Mouse (Mus musculus) CH12.LX (cell line): ENCODE data around the gene Pdgfa. TPM values are rescaled to one million over a fixed set of nuclear protein-coding genes. Genes with fewer than 3 reads are reported as not detected.
A peak's percentile ranks its signal among the peaks of the same experiment; 100 is the strongest.

Experiments used
- DNase-seq: peaks from one replicate; pipeline ENCODE4 v3.0.0-alpha.2; 2013; ENCODE audit errors: extremely low read depth
- H3K27ac ChIP-seq: 2 replicates; pipeline ENCODE4 v1.5.1; 2012; ENCODE audit warnings: low read depth, mild to moderate bottlenecking, control low read depth, moderate library complexity; ENCODE audit not compliant: insufficient read depth
- H3K27me3 ChIP-seq: replicated peaks from 2 replicates; pipeline ENCODE3; 2012; ENCODE audit warnings: inconsistent platforms
- H3K36me3 ChIP-seq, 2 experiments: replicated peaks in 1 of 2; 2 replicates each; pipeline versions ENCODE3 to v1.6.1; 2012; ENCODE audit warnings: inconsistent platforms in 1 of 2, low read length in 1 of 2, mild to moderate bottlenecking in 1 of 2, mixed read lengths in 1 of 2, moderate library complexity in 1 of 2; ENCODE audit not compliant: control insufficient read depth in 1 of 2, insufficient read depth in 1 of 2
- H3K4me1 ChIP-seq, 2 experiments: 2 replicates each; pipeline ENCODE4 v1.6.1; 2012; ENCODE audit warnings: inconsistent platforms in 1 of 2, moderate library complexity in 1 of 2; ENCODE audit not compliant: insufficient read depth in 2 of 2, control insufficient read depth in 1 of 2
- H3K4me2 ChIP-seq: 2 replicates; pipeline ENCODE4 v1.6.1; 2012; ENCODE audit warnings: low read depth, mild to moderate bottlenecking, control low read depth; ENCODE audit not compliant: poor library complexity, insufficient read depth, severe bottlenecking
- H3K4me3 ChIP-seq, 3 experiments: fragments of 150-350 bp in 1 of 3; sonication (generic) in 1 of 3; replicated peaks in 1 of 3; 2 replicates each; pipeline versions ENCODE3 to v1.5.1; 2011 to 2012; ENCODE audit warnings: low read depth in 2 of 3, low read length in 2 of 3, mild to moderate bottlenecking in 2 of 3, moderate library complexity in 2 of 3, control low read depth in 1 of 3, improper control_type of control experiment in 1 of 3, inconsistent platforms in 1 of 3, mixed read lengths in 1 of 3; ENCODE audit not compliant: poor library complexity in 1 of 3
- H3K79me2 ChIP-seq: replicated peaks from 2 replicates; pipeline ENCODE4 v1.6.1; 2012; ENCODE audit warnings: mild to moderate bottlenecking, moderate library complexity; ENCODE audit not compliant: control insufficient read depth, poor library complexity, insufficient read depth, severe bottlenecking; ENCODE audit errors: extremely low read depth
- H3K9ac ChIP-seq: 2 replicates; pipeline ENCODE4 v1.6.1; 2012; ENCODE audit warnings: low read depth, mild to moderate bottlenecking, control low read depth, moderate library complexity; ENCODE audit not compliant: insufficient read depth
- H3K9me3 ChIP-seq: replicated peaks from 2 replicates; pipeline ENCODE3; 2012; ENCODE audit warnings: low read length, inconsistent platforms, mixed read lengths
- BHLHE40 ChIP-seq: IDR thresholded peaks from 2 replicates; pipeline ENCODE4 v1.6.1; 2011; ENCODE audit warnings: mild to moderate bottlenecking, low read depth, low read length, improper control_type of control experiment
- CHD1 ChIP-seq: IDR thresholded peaks from 2 replicates; pipeline ENCODE4 v1.6.1; 2012; ENCODE audit warnings: low read depth, low read length, improper control_type of control experiment, inconsistent platforms
- CTCF ChIP-seq, 2 experiments: IDR thresholded peaks in 1 of 2; conservative IDR thresholded peaks in 1 of 2; 2 replicates each; pipeline ENCODE4 v1.5.1; 2011 to 2012; ENCODE audit warnings: low read depth in 2 of 2, low read length in 2 of 2, improper control_type of control experiment in 1 of 2, inconsistent platforms in 1 of 2, mild to moderate bottlenecking in 1 of 2, moderate library complexity in 1 of 2
- ETS1 ChIP-seq: conservative IDR thresholded peaks from 2 replicates; pipeline ENCODE4 v1.6.1; 2012; ENCODE audit warnings: low read depth, mild to moderate bottlenecking, inconsistent platforms, low read length, improper control_type of control experiment, moderate library complexity
- GABPA ChIP-seq: IDR thresholded peaks from 2 replicates; pipeline ENCODE4 v1.6.1; 2012; ENCODE audit warnings: low read depth, low read length, improper control_type of control experiment, inconsistent platforms; ENCODE audit not compliant: insufficient replicate concordance
- IRF4 ChIP-seq: IDR thresholded peaks from 2 replicates; pipeline ENCODE4 v1.6.1; 2014; ENCODE audit warnings: low read depth, mild to moderate bottlenecking, inconsistent platforms, low read length, improper control_type of control experiment
- MAFK ChIP-seq: IDR thresholded peaks from 2 replicates; pipeline ENCODE4 v1.6.1; 2011; ENCODE audit warnings: low read length, improper control_type of control experiment; ENCODE audit not compliant: insufficient replicate concordance
- MXI1 ChIP-seq: IDR thresholded peaks from 2 replicates; pipeline ENCODE4 v1.6.1; 2011; ENCODE audit warnings: mild to moderate bottlenecking, low read depth, low read length, improper control_type of control experiment
- POLR2A ChIP-seq: IDR thresholded peaks from 2 replicates; pipeline ENCODE4 v1.6.1; 2011; ENCODE audit warnings: low read depth, mild to moderate bottlenecking, improper control_type of control experiment, low read length
- RAD21 ChIP-seq: IDR thresholded peaks from 2 replicates; pipeline ENCODE4 v1.6.1; 2011; ENCODE audit warnings: low read depth, mild to moderate bottlenecking, low read length, improper control_type of control experiment, moderate library complexity
- TCF12 ChIP-seq: IDR thresholded peaks from 2 replicates; pipeline ENCODE4 v1.6.1; 2014; ENCODE audit warnings: low read depth, mild to moderate bottlenecking, inconsistent platforms, low read length, improper control_type of control experiment
- UBTF ChIP-seq: IDR thresholded peaks from 2 replicates; pipeline ENCODE4 v1.6.1; 2012; ENCODE audit warnings: low read depth, mild to moderate bottlenecking, inconsistent platforms, low read length, improper control_type of control experiment, moderate library complexity
- USF1 ChIP-seq: IDR thresholded peaks from 2 replicates; pipeline ENCODE4 v1.6.1; 2014; ENCODE audit warnings: low read depth, mild to moderate bottlenecking, inconsistent platforms, low read length, improper control_type of control experiment
- USF2 ChIP-seq: conservative IDR thresholded peaks from 2 replicates; pipeline ENCODE4 v1.6.1; 2011; ENCODE audit warnings: low read depth, low read length, improper control_type of control experiment
- ZKSCAN1 ChIP-seq: IDR thresholded peaks from 2 replicates; pipeline ENCODE4 v1.6.1; 2012; ENCODE audit warnings: low read depth, inconsistent platforms, low read length, improper control_type of control experiment, borderline replicate concordance
- ZMIZ1 ChIP-seq: IDR thresholded peaks from 2 replicates; pipeline ENCODE4 v1.6.1; 2012; ENCODE audit warnings: low read depth, mild to moderate bottlenecking, inconsistent platforms, low read length, improper control_type of control experiment
- dilution Hi-C: fragments of 300-500 bp; cut with MboI; formaldehyde crosslinking; loops from 2 replicates; pipeline ENCODE4 v1.14.3; 2020; ENCODE audit warnings: low sequenced_read_pairs; ENCODE audit not compliant: extremely low pct_unique_long_range_greater_than_20kb, extremely low pct_ligation_motif_present
- in situ Hi-C: fragments of 300-500 bp; cut with MboI; formaldehyde crosslinking; loops from 3 replicates; pipeline ENCODE4 v1.14.3; 2019; ENCODE audit warnings: low sequenced_read_pairs, low pct_ligation_motif_present, low pct_unique_long_range_greater_than_20kb, mixed read lengths
- polyA plus RNA-seq: library from polyadenylated mRNA; unstranded; fragments of >175 nt; gene quantifications from 2 replicates; pipeline ENCODE4 v1.2.1, GENCODE M21; 2012; ENCODE audit warnings: low read depth; ENCODE audit not compliant: insufficient read length
- total RNA-seq, 2 experiments: library from RNA; depleted of rRNA; stranded (reverse); fragments of 300-350 nt in 1 of 2; fragments of >200 nt in 1 of 2; gene quantifications; 2 replicates each; pipeline ENCODE4 v1.2.3; 2012 to 2014

Pdgfa gene
- total and polyA plus RNA-seq, 3 experiments = 26.5 to 30.7 (median 27.5) TPM

GRCm38 (mm10) chr5:138944551-138944950 is 52.6 kb downstream of the Pdgfa start:
- Histone ChIP-seq H3K4me1 (peaks cover 31 to 58% of the 10 kb centered on the region in 2 experiments), H3K27ac (no peak overlapping the region), H3K4me3 (no peak overlapping the region), H3K4me2 (no peak overlapping the region), H3K36me3 (no peaks in the 10 kb centered on the region), H3K79me2 (no peaks in the 10 kb centered on the region), H3K27me3 (no peaks in the 10 kb centered on the region), H3K9ac (no peak overlapping the region), H3K9me3 (no peaks in the 10 kb centered on the region)
- DNase-seq = no peak
- no peak for TF ChIP-seq BHLHE40
- no peak for TF ChIP-seq USF1
- no peak for TF ChIP-seq MAFK
- no peak for TF ChIP-seq UBTF
- TF ChIP-seq CHD1 = no peak
- TF ChIP-seq ZKSCAN1 = no peak
- no peak for TF ChIP-seq ZMIZ1
- no peak for TF ChIP-seq CTCF (conservative IDR thresholded peaks at IDR 0.05 in 1 of 2, IDR thresholded peaks at IDR 0.05 in 1 of 2; ENCODE audit: low read depth in 2 of 2, low read length in 2 of 2)
- TF ChIP-seq GABPA = no peak
- in situ Hi-C loops = no loop called here
- dilution Hi-C loops = no loop called here

GRCm38 (mm10) chr5:138941842-138942241 is 55.3 kb downstream of the Pdgfa start:
- Histone ChIP-seq H3K4me3 (no peak overlapping the region), H3K36me3 (no peaks in the 10 kb centered on the region), H3K9me3 (no peaks in the 10 kb centered on the region), H3K79me2 (no peaks in the 10 kb centered on the region), H3K27ac (no peak overlapping the region), H3K27me3 (no peaks in the 10 kb centered on the region), H3K9ac (no peak overlapping the region)
- dilution Hi-C loops (no loop called here), in situ Hi-C loops (no loop called here)
- no peak for DNase-seq
- TF ChIP-seq ETS1 (0 out of 2 replicates have a peak, but pooled peaks have one; percentile 23), USF2 (no peak)
- TF ChIP-seq, all 38 proteins: peak for 1
- Histone ChIP-seq H3K4me2 (no peak overlapping the region), H3K4me1 (peaks cover 13 to 36% of the 10 kb centered on the region in 2 experiments)

- H3K27ac ChIP-seq = no peak overlapping the region
- no peak overlapping the region for H3K9ac ChIP-seq
- H3K36me3 ChIP-seq = no peaks in the 10 kb centered on the region
- H3K4me2 ChIP-seq = no peak overlapping the region
- peaks cover 8 to 41% of the 10 kb centered on the region in 2 experiments for H3K4me1 ChIP-seq
- dilution Hi-C loops (no loop called here), in situ Hi-C loops (no loop called here)
- H3K79me2 ChIP-seq = no peaks in the 10 kb centered on the region
- H3K4me3 ChIP-seq = no peak overlapping the region
- TF ChIP-seq RAD21 (no peak), IRF4 (no peak), MXI1 (no peak), TCF12 (no peak), POLR2A (no peak), ZKSCAN1 (no peak)
- no peak for DNase-seq
- no peaks in the 10 kb centered on the region for H3K9me3 ChIP-seq
- H3K27me3 ChIP-seq = no peaks in the 10 kb centered on the region
Measured at GRCm38 (mm10) chr5:138940576-138940975, 56.6 kb downstream of the Pdgfa start.
